Mouse (Mus musculus) liver, embryonic 12.5 days (tissue): ENCODE data around the gene Rnf5. TPM values are rescaled to one million over a fixed set of nuclear protein-coding genes. Genes with fewer than 3 reads are reported as not detected.

Experiments
- ATAC-seq: fragments of 200-750 bp; cut with Nextera tagmentation; 2 replicates; pipeline ENCODE4 v1.8.0; 2017; ENCODE audit warnings: moderate number of reproducible peaks, mild to moderate bottlenecking, moderate library complexity
- H3K27ac ChIP-seq: fragments of 300-500 bp; sonication (generic); 2 replicates; pipeline ENCODE4 v1.5.1; 2016; ENCODE audit warnings: mild to moderate bottlenecking
- H3K27me3 ChIP-seq: fragments of 300-500 bp; sonication (generic); replicated peaks from 2 replicates; pipeline ENCODE4 v1.6.1; 2016; ENCODE audit warnings: mild to moderate bottlenecking, moderate library complexity
- H3K36me3 ChIP-seq: fragments of 300-500 bp; sonication (generic); 2 replicates; pipeline ENCODE4 v1.6.1; 2016; ENCODE audit warnings: mild to moderate bottlenecking, moderate library complexity
- H3K4me1 ChIP-seq: fragments of 300-500 bp; sonication (generic); 2 replicates; pipeline ENCODE4 v1.6.1; 2016
- H3K4me2 ChIP-seq: fragments of 300-500 bp; sonication (generic); 2 replicates; pipeline ENCODE4 v1.6.1; 2016; ENCODE audit warnings: mild to moderate bottlenecking, moderate library complexity
- H3K4me3 ChIP-seq: fragments of 300-500 bp; sonication (generic); 2 replicates; pipeline ENCODE4 v1.5.1; 2016; ENCODE audit warnings: mild to moderate bottlenecking, moderate library complexity
- H3K9ac ChIP-seq: fragments of 300-500 bp; sonication (generic); 2 replicates; pipeline ENCODE4 v1.6.1; 2016; ENCODE audit warnings: mild to moderate bottlenecking, moderate library complexity
- H3K9me3 ChIP-seq: fragments of 300-500 bp; sonication (generic); replicated peaks from 2 replicates; pipeline ENCODE4 v1.6.1; 2016; ENCODE audit warnings: mild to moderate bottlenecking, moderate library complexity
- WGBS: fragments of 180-500 bp; shearing (Covaris S2); methylation state at CpG from one replicate; pipeline ENCODE4 v1.1.7; 2016; ENCODE audit not compliant: insufficient replicate concordance; 5-methylcytosine and 5-hydroxymethylcytosine counted together
- polyA plus RNA-seq: library from polyadenylated mRNA; unstranded; fragments of >200 nt; fragmentation: Nextera tagmentation; extraction: Ambion mirVana; gene quantifications from 2 replicates; pipeline ENCODE4 v1.2.1, GENCODE M21; 2016

The Rnf5 gene
- polyA plus RNA-seq, 1 experiment from 2014 or later = 94.8 TPM

- Histone ChIP-seq H3K4me3 (no peak within 1 kb of the TSS), H3K27ac (no peak within 1 kb of the TSS), H3K9me3 (no peaks in the 10 kb centered on the region), H3K36me3 (peaks cover 62% of the 10 kb centered on the region), H3K27me3 (no peaks in the 10 kb centered on the region), H3K4me1 (peaks cover 25% of the 10 kb centered on the region), H3K4me2 (no peak within 1 kb of the TSS), H3K9ac (no peak within 1 kb of the TSS)
- 66% methylated on average over 6 of the region's 6 CpGs for WGBS
- ATAC-seq = no peak
Observed at GRCm38 (mm10) chr17:34615871-34616270, 12.4 kb upstream of the Rnf5 start, which contains the start of gene Egfl8. TSS of gene Egfl8 (minus strand) at chr17:34615971.

DNA sequence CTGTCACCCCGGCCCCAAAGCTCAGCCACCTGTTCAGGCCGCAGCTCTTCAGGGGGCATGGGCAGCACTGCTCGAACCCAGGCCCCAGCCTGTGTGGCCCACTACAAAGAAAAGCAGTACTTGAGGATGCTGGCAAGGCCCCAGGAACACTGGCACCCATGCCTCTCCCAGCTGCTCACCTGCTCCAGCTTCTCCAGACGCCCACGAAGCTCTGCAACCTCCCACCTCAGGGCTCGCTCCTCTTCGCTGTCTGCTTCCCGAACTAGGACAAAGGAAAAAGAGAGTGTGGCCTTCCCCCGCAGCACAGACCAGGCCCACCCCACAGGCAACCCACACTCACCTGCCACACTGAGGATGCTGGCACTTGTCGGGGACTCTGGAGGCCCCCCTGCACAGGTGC, 10.3 kb upstream of the Rnf5 start:
- H3K4me1 ChIP-seq = peaks cover 33% of the 10 kb centered on the region
- 84% methylated on average over 10 of the region's 10 CpGs for WGBS
- H3K4me2 ChIP-seq = no peak overlapping the region
- no peak for ATAC-seq
- H3K9ac ChIP-seq = no peak overlapping the region; the same call in 1 of the 2 replicates
- H3K9me3 ChIP-seq = no peaks in the 10 kb centered on the region
- H3K36me3 ChIP-seq = peaks cover 72% of the 10 kb centered on the region
- H3K27ac ChIP-seq = peak overlapping the region; percentile 38
- no peak overlapping the region for H3K4me3 ChIP-seq
- H3K27me3 ChIP-seq = no peaks in the 10 kb centered on the region

DNA sequence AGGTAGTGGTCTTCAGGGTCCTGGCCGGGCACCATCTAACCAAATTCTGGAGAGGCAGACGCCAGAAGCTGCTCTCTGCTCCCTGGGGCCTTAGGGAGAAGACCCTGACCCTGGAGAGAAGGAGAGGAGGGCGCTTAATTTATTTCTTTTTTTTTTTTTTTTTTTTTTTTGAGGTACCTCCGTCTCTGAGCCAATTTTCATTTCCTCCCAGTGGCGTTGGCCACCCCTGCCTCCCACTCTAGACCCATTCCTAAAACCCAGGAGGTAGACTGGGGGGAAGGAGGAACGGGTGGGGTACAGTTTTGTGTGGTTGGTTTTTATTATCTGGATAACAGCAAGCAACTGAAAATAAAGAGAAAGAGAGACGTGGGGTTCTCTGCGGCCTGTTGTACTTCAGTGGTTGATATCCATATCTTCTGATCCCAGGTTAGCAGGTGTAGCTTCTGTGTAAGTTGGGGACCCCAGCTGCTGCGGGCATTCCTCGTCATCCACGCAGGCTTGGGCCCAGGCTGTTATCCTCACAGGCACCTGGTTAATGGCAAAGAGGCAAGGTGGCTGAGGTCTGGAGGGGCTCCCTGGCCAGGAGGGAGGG, 9.7 kb upstream of the Rnf5 start:
- H3K9me3 ChIP-seq = no peaks in the 10 kb centered on the region
- H3K4me2 ChIP-seq = no peak overlapping the region; the same call in 1 of the 2 replicates
- no peaks in the 10 kb centered on the region for H3K27me3 ChIP-seq
- peak overlapping the region; percentile 69 for H3K27ac ChIP-seq
- WGBS = 34% methylated on average over 11 of the region's 11 CpGs
- no peak overlapping the region for H3K9ac ChIP-seq
- no peak overlapping the region for H3K4me3 ChIP-seq
- peak; percentile 64 for ATAC-seq
- peaks cover 39% of the 10 kb centered on the region for H3K4me1 ChIP-seq
- H3K36me3 ChIP-seq = peaks cover 73% of the 10 kb centered on the region

GRCm38 (mm10) chr17:34611050-34611449, 7.6 kb upstream of the Rnf5 start:
- H3K9ac ChIP-seq = no peak overlapping the region
- H3K27me3 ChIP-seq = no peaks in the 10 kb centered on the region
- H3K27ac ChIP-seq = no peak overlapping the region
- 87% methylated on average over 8 of the region's 8 CpGs for WGBS
- no peak for ATAC-seq
- H3K9me3 ChIP-seq = no peaks in the 10 kb centered on the region
- H3K4me3 ChIP-seq = no peak overlapping the region
- no peak overlapping the region for H3K4me2 ChIP-seq
- H3K4me1 ChIP-seq = peaks cover 57% of the 10 kb centered on the region
- H3K36me3 ChIP-seq = peaks cover 67% of the 10 kb centered on the region

- WGBS = 79% methylated on average over 7 of the region's 7 CpGs
- Histone ChIP-seq H3K9ac (no peak overlapping the region), H3K27me3 (no peaks in the 10 kb centered on the region)
Observed at GRCm38 (mm10) chr17:34607997-34608396, 4.5 kb upstream of the Rnf5 start.

GRCm38 (mm10) chr17:34606186-34607039, 2.9 kb upstream of the Rnf5 start:
- 12% methylated on average over 32 of the region's 32 CpGs for WGBS
- Histone ChIP-seq H3K4me1 (peaks cover 59% of the 10 kb centered on the region), H3K4me2 (peak overlapping the region; percentile 92), H3K9ac (peak overlapping the region; percentile 99), H3K36me3 (peaks cover 33% of the 10 kb centered on the region), H3K4me3 (peak overlapping the region; percentile 98), H3K27ac (peak overlapping the region; percentile 91), H3K27me3 (no peaks in the 10 kb centered on the region), H3K9me3 (no peaks in the 10 kb centered on the region)
- ATAC-seq = no peak

More at GRCm38 (mm10) chr17:34607997-34608396, 4.5 kb upstream of the Rnf5 start:
- H3K27ac ChIP-seq = no peak overlapping the region; the same call in 1 of the 2 replicates
- H3K9me3 ChIP-seq = no peaks in the 10 kb centered on the region
- H3K4me2 ChIP-seq = no peak overlapping the region
- ATAC-seq = no peak
- no peak overlapping the region for H3K4me3 ChIP-seq
- peaks cover 40% of the 10 kb centered on the region for H3K36me3 ChIP-seq
- peaks cover 54% of the 10 kb centered on the region for H3K4me1 ChIP-seq

DNA sequence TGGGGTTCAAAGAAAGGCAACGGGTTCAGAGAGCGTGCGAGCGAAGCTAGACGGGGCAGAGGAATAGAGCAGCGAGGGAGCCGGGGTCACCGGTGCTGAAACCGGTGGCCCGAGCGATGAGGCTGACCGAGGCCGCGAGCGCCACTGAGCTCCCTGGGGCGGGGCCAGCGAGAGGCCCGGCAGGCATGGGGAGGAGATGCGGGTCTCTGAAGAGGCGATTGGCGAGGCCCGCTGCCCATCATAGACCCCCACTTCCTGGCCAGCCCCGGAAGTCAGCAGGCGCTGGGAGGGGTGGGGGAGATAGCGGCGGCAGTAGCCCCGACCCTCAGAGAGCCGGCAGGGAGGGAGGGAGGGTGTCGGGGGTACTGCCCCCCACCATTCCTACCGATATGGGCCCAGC, 2.1 kb upstream of the Rnf5 start:
- peak overlapping the region; percentile 98 for H3K4me3 ChIP-seq

GRCm38 (mm10) chr17:34604511-34605237, 1.2 kb upstream of the Rnf5 start:
- H3K9ac ChIP-seq = peak overlapping the region; percentile 99
- H3K9me3 ChIP-seq = no peaks in the 10 kb centered on the region
- 15% methylated on average over 24 of the region's 24 CpGs for WGBS
- peaks cover 64% of the 10 kb centered on the region for H3K4me1 ChIP-seq
- no peaks in the 10 kb centered on the region for H3K27me3 ChIP-seq
- ATAC-seq = no peak
- peak overlapping the region; percentile 92 for H3K4me2 ChIP-seq
- H3K4me3 ChIP-seq = peak overlapping the region; percentile 98
- peaks cover 35% of the 10 kb centered on the region for H3K36me3 ChIP-seq
- peak overlapping the region; percentile 91 for H3K27ac ChIP-seq

More for the DNA sequence above, 2.1 kb upstream of the Rnf5 start:
- ATAC-seq = peak; percentile 49
- WGBS = 1% methylated on average over 26 of the region's 30 CpGs
- Histone ChIP-seq H3K4me1 (peaks cover 59% of the 10 kb centered on the region), H3K4me2 (peak overlapping the region; percentile 92), H3K27me3 (no peaks in the 10 kb centered on the region), H3K9me3 (no peaks in the 10 kb centered on the region), H3K9ac (peak overlapping the region; percentile 99), H3K36me3 (peaks cover 33% of the 10 kb centered on the region), H3K27ac (peak overlapping the region; percentile 91)

GRCm38 (mm10) chr17:34604061-34604508, 595 bp upstream of the Rnf5 start, which contains the start of gene Agpat1:
TSS of gene Agpat1 (plus strand) at chr17:34604262.
- H3K4me1 ChIP-seq = peaks cover 65% of the 10 kb centered on the region
- peaks cover 36% of the 10 kb centered on the region for H3K36me3 ChIP-seq
- H3K9me3 ChIP-seq = no peaks in the 10 kb centered on the region
- H3K27ac ChIP-seq = peak within 1 kb of the TSS; percentile 91
- peak within 1 kb of the TSS; percentile 99 for H3K9ac ChIP-seq
- H3K4me3 ChIP-seq = peak within 1 kb of the TSS; percentile 98
- under 1% methylated on average over 35 of the region's 35 CpGs for WGBS
- peak; percentile 83 for ATAC-seq
- peak within 1 kb of the TSS; percentile 94 for H3K4me2 ChIP-seq
- H3K27me3 ChIP-seq = no peaks in the 10 kb centered on the region

GRCm38 (mm10) chr17:34601796-34602195, 1.7 kb downstream of the Rnf5 start:
- Histone ChIP-seq H3K4me2 (peak overlapping the region; percentile 94), H3K4me3 (peak overlapping the region; percentile 98; the same call in 1 of the 2 replicates), H3K27ac (no peak overlapping the region; the same call in 1 of the 2 replicates), H3K9ac (no peak overlapping the region), H3K27me3 (no peaks in the 10 kb centered on the region), H3K4me1 (peaks cover 59% of the 10 kb centered on the region), H3K9me3 (no peaks in the 10 kb centered on the region), H3K36me3 (peaks cover 27% of the 10 kb centered on the region)
- 88% methylated on average over 12 of the region's 12 CpGs for WGBS
- no peak for ATAC-seq

DNA sequence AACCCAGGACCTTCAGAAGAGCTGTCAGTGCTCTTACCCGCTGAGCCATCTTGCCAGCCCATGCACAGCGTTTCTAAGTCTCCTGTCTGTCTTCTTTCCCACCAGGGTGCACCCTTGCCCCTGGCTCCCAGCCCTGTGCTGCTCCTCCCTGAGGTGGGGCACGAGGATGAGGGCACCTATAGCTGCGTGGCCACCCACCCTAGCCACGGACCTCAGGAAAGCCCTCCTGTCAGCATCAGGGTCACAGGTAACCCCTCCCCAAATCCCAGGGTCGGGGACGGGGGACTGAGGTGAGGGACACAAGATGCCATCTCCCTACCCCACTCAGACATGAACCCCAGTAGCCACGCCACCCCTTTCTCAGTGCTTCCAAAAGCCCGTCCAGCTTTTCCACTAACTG, 3.6 kb downstream of the Rnf5 start:
- H3K27me3 ChIP-seq = no peaks in the 10 kb centered on the region
- WGBS = 76% methylated on average over 9 of the region's 9 CpGs

More for the DNA sequence above, 3.6 kb downstream of the Rnf5 start:
- H3K9ac ChIP-seq = no peak overlapping the region
- H3K4me1 ChIP-seq = peaks cover 65% of the 10 kb centered on the region
- no peak overlapping the region for H3K4me3 ChIP-seq
- H3K36me3 ChIP-seq = peaks cover 41% of the 10 kb centered on the region
- ATAC-seq = no peak
- H3K4me2 ChIP-seq = no peak overlapping the region
- no peak overlapping the region for H3K27ac ChIP-seq
- no peaks in the 10 kb centered on the region for H3K9me3 ChIP-seq
